Mouse (Mus musculus): Measurements from ENCODE around the gene Il12b. TPM values are rescaled to one million over a fixed set of nuclear protein-coding genes. Genes with fewer than 3 reads are reported as not detected.

Il12b gene
- polyA plus RNA-seq (2012; rRNA removed), result 0.16 and 0.18 TPM in 2 replicates

DNA sequence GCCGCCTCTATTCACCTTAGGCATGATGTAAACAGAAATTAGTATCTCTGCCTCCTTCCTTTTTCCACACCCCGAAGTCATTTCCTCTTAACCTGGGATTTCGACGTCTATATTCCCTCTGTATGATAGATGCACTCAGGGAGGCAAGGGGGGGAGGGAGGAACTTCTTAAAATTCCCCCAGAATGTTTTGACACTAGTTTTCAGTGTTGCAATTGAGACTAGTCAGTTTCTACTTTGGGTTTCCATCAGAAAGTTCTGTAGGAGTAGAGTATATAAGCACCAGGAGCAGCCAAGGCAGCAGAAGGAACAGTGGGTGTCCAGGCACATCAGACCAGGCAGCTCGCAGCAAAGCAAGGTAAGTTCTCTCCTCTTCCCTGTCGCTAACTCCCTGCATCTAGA, at the start of gene Il12b:
TSS of gene Il12b (plus strand) at position 301 of the 400 bp plus-strand sequence.
- no peak for DNase-seq (ENCODE audit: low read depth, low spot score)
- 68% methylated on average over 6 of the region's 6 CpGs for WGBS

- DNase-seq (ENCODE audit: low read depth, low spot score), result no peak
- 72% methylated on average over 8 of the region's 8 CpGs for WGBS
Observed at GRCm38 (mm10) chr11:44354860-44355470, 44.9 kb upstream of the Il12b start.

GRCm38 (mm10) chr11:44356171-44356570, 43.7 kb upstream of the Il12b start:
- no peak for DNase-seq (ENCODE audit: low read depth, low spot score)
- WGBS, result 63% methylated on average over 4 of the region's 4 CpGs

DNA sequence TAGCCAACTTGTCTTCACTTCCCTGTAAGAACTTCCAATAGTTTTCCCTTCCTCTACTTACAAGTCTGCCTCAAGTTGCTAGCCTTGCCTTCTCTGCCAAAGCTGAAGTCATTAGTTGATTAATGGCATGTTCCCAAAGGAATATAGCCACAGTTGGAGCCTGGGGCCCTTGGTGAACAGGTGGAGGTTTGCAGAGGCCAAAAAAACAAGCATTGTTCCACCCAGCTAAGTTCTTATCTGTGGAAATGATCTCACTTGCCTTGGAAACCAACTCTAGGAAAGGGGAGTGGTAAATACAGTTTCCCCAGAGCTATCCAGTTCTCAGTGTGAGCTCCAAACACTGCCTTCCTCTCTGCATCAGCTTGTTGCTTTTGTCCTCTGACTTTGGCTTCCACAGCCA, 35.3 kb upstream of the Il12b start:
- DNase-seq (ENCODE audit: low read depth, low spot score), result no peak

- 64% methylated on average over 1 of the region's 1 CpGs for WGBS
- DNase-seq (ENCODE audit: low read depth, low spot score), result no peak
Observed at GRCm38 (mm10) chr11:44367711-44368110, 32.2 kb upstream of the Il12b start.

- WGBS, result 67% methylated on average over 6 of the region's 6 CpGs
- no peak for DNase-seq (ENCODE audit: low read depth, low spot score)
Observed at GRCm38 (mm10) chr11:44372856-44373255, 27.0 kb upstream of the Il12b start.

DNA sequence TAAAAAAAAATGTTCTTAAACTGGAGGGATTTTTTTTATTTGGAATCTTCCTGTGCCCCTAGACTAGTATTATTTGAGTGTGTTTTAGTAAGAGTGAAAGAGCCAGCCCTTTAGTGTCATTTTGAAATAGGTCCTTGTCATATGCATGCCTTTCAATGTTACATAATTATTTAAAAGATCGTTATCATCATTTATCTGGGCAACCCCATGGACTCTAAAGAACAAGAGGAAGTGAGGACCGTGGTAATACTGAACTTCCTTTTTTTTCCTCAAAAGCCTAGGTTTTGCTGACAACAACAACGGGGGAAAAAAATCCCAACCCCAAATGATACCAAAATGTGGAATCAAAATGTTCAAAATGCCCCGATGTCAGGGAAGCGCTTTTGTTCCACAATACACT, 22.0 kb upstream of the Il12b start:
- WGBS, result 78% methylated on average over 5 of the region's 5 CpGs
- no peak for DNase-seq (ENCODE audit: low read depth, low spot score)

- no peak for DNase-seq (ENCODE audit: low read depth, low spot score)
- WGBS, result 72% methylated on average over 3 of the region's 3 CpGs
Observed at GRCm38 (mm10) chr11:44380432-44381051, 19.3 kb upstream of the Il12b start.

DNA sequence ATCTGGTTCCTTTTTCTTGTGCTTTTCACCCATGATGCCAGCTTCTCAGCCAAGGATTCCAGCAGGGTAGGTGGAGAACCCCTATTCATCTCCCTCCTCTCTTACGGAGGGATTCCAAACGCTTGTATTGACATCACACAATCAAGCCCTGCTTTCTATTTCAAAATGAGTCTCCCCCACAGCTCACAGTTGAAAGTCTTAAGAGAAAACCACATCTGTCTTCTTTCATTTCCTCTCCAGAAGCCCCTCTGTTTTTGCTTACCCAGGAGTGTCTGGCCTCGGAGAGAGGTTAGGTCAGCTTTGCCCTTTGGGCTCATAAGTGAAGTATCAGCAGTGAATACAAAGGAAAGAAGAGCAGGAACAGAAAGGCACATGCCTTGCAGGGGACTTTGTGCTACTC, 17.7 kb upstream of the Il12b start:
- 60% methylated on average over 3 of the region's 3 CpGs for WGBS
- no peak for DNase-seq (ENCODE audit: low read depth, low spot score)

DNA sequence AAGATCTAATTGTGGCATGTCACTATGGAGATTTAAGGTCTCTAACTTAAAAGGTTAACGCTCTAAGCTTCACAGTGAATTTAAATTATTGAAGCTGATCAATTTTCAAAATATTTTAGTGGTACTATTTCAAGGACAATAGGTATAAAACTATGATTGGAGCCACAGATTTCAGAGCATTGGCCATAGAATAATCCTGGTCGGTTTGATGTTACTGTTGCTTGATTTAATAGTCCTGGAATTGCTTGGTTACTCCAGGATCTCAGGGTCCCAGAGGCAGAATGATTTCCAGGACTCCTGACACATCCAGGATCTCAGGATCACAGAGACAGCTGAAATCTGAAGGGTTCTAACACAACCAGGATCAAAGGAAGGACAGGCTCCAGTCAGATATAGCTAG, 12.8 kb upstream of the Il12b start:
- DNase-seq (ENCODE audit: low read depth, low spot score), result no peak
- 86% methylated on average over 2 of the region's 2 CpGs for WGBS

DNA sequence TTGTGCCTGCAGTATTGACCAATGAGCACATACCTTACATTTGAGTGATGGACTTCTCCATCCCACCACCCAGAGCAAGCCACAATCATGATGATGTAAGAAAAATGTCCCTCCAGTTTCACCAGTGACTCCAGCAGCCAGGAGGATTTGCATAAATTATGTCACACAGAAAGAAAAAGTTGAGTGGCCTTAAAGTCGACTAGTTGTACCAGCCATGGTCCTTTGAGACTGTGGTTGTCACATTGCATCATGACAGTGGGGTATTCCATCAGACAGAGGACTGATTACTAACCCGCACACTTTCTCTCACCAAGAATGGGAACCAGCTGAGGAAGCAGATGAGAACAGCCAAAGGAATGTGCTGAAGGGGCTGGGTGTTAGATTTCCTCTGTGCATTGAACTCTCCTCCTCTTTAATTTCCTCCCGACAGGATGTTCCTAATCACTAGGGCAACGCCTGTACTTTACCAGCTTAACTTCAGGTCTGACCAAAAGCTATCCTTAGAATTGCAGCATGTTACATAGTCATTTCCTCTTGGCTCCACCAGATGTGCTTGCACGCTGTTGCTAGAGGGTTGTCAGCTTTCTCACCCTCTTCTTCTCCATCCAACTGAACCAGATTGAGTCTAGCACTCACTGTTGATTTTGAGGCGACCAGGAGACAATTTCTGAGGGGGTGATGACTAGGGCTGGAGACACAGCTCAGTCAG, 9.7 kb upstream of the Il12b start:
- no peak for DNase-seq (ENCODE audit: low read depth, low spot score)
- 44% methylated on average over 6 of the region's 6 CpGs for whole genome bisulfite sequencing

DNA sequence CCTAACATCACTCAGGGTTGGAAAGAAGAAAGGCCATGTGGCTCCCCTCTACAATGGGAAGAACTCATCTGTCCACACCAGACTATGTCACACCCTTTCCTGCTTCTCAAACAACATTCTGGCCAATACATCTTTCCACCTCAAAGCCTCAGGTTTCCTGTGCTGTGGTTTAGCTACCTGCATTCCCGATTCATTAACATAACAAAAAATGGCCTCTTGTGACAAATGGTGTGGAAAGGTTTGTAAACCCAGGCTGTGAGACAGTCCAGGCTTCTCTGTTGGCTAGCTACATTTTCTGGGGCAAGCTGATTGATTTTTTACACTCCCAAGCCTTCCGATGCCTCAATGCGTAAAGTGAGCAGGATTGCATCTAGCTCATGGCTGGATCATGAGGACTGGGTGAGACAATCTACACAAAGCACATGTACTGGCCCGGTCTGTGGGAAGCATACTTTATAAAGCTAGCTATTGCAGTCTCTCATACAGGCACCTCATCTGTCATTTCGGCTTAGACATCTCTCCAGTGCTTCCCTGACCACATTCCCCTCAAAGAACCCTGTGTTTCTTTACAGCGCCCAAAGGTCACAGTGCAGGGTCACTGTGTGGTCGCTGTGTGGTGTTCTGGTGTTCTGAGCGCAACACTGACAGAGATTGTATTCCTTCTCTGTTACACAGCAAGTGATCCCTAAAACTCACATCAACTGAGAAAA, 6.6 kb upstream of the Il12b start:
- no peak for DNase-seq (ENCODE audit: low read depth, low spot score)
- 70% methylated on average over 8 of the region's 8 CpGs for WGBS

DNA sequence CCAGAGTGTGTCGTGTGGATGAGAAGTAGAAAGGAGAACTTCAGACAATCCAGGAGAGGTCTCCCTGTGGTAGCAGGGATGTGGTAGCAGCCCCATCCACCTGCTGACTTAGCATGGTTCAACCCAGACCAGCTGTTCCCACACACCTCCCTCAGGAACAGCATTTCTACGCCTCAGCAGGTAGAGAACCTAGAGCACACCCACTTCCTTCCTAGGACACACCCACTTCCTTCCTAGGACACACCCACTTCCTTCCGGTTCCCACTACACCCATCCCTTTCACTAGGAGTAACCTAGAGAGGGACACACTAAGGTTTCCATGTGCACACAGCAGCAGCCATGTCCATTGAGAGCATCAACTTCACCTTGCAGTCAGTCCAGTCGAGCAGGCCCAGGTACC, 4.5 kb upstream of the Il12b start:
- no peak for DNase-seq (ENCODE audit: low read depth, low spot score)

GRCm38 (mm10) chr11:44397551-44397950, 2.3 kb upstream of the Il12b start:
- no peak for DNase-seq (ENCODE audit: low read depth, low spot score)
- WGBS, result 76% methylated on average over 3 of the region's 3 CpGs

More for the DNA sequence above, 4.5 kb upstream of the Il12b start:
- WGBS, result 80% methylated on average over 4 of the region's 4 CpGs

DNA sequence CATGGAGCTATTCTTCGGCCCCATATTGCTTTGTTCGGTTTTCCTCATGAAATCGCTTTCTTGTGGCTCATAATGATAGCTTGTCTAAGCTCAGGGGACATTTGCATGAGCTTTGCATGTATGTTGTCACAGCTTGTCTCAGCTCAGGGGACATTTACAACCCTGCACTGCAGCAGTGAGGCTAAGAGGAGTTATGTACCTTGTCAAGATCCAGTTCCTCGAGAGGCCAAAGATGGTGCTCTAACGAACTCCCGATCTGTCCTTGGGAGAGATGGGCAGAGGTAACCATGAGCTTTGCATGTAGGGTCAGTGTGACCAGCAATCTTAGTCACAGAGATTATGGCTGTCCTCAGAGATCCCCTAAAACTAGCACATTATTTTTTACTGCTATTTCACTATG, 1.5 kb upstream of the Il12b start:
- no peak for DNase-seq (ENCODE audit: low read depth, low spot score)
- WGBS, result 78% methylated on average over 6 of the region's 6 CpGs

GRCm38 (mm10) chr11:44398782-44399225, 1.1 kb upstream of the Il12b start:
- DNase-seq (ENCODE audit: low read depth, low spot score), result no peak
- 5% methylated on average over 20 of the region's 20 CpGs for WGBS

- DNase-seq (ENCODE audit: low read depth, low spot score), result no peak
- WGBS, result 33% methylated on average over 5 of the region's 5 CpGs
Observed at GRCm38 (mm10) chr11:44401635-44402548, 2.0 kb downstream of the Il12b start.

- no peak for DNase-seq (ENCODE audit: low read depth, low spot score)
- 69% methylated on average over 4 of the region's 4 CpGs for WGBS
Observed at GRCm38 (mm10) chr11:44405113-44405512, 5.2 kb downstream of the Il12b start.

GRCm38 (mm10) chr11:44405961-44406360, 6.1 kb downstream of the Il12b start:
- 39% methylated on average over 1 of the region's 1 CpGs for WGBS
- no peak for DNase-seq (ENCODE audit: low read depth, low spot score)
